Mouse (Mus musculus) lung, postnatal 0 days (tissue): ENCODE results near the gene Vmn2r83. TPM values are rescaled to one million over a fixed set of nuclear protein-coding genes. Genes with fewer than 3 reads are reported as not detected.
A peak's percentile ranks its signal among the peaks of the same experiment; 100 is the strongest.
"Not testable (repeated sequence)": the region's sequence is repeated elsewhere in the genome, so short reads cannot be mapped to it uniquely, and the experiment has no call there.

Experiments
- ATAC-seq: fragments of 200-750 bp; cut with Nextera tagmentation; 2 replicates; pipeline ENCODE4 v1.8.0; 2017; ENCODE audit warnings: moderate library complexity
- DNase-seq: peaks from one replicate; pipeline ENCODE4 v3.0.0-alpha.2; 2016; ENCODE audit warnings: low spot score
- H3K27ac ChIP-seq: fragments of 300-500 bp; sonication (generic); 2 replicates; pipeline ENCODE4 v1.5.1; 2014; ENCODE audit warnings: antibody characterized with exemption, mild to moderate bottlenecking, low read length, mixed read lengths
- H3K27me3 ChIP-seq: fragments of 300-500 bp; sonication (generic); replicated peaks from 2 replicates; pipeline ENCODE4 v1.6.1; 2014; ENCODE audit warnings: low read length, mixed read lengths; ENCODE audit not compliant: insufficient read depth
- H3K36me3 ChIP-seq: fragments of 300-500 bp; sonication (generic); 2 replicates; pipeline ENCODE4 v1.6.1; 2014; ENCODE audit warnings: low read length, mixed read lengths; ENCODE audit not compliant: insufficient read depth
- H3K4me1 ChIP-seq: fragments of 300-500 bp; sonication (generic); 2 replicates; pipeline ENCODE4 v1.6.1; 2014; ENCODE audit warnings: antibody characterized with exemption, low read depth, low read length, mixed read lengths; ENCODE audit not compliant: insufficient read depth
- H3K4me2 ChIP-seq: fragments of 300-500 bp; sonication (generic); replicated peaks from 2 replicates; pipeline ENCODE4 v1.6.1; 2014; ENCODE audit warnings: low read depth, mild to moderate bottlenecking, low read length, moderate library complexity, mixed read lengths
- H3K4me3 ChIP-seq: fragments of 300-500 bp; sonication (generic); 2 replicates; pipeline ENCODE4 v1.5.1; 2014; ENCODE audit warnings: low read depth, low read length
- H3K9ac ChIP-seq: fragments of 300-500 bp; sonication (generic); replicated peaks from 2 replicates; pipeline ENCODE4 v1.6.1; 2014; ENCODE audit warnings: low read depth, mild to moderate bottlenecking
- H3K9me3 ChIP-seq: fragments of 300-500 bp; sonication (generic); 2 replicates; pipeline ENCODE4 v1.6.1; 2016; ENCODE audit warnings: low read length, mixed read lengths
- CTCF ChIP-seq: IDR thresholded peaks from 2 replicates; pipeline ENCODE4 v1.5.1; 2016; ENCODE audit warnings: antibody characterized with exemption, mild to moderate bottlenecking
- EP300 ChIP-seq: IDR thresholded peaks from 2 replicates; pipeline ENCODE4 v1.6.1; 2016; ENCODE audit warnings: antibody characterized with exemption, mild to moderate bottlenecking, control low read depth
- WGBS: fragments of 180-500 bp; shearing (Covaris S2); extraction: QIAGEN DNeasy Blood & Tissue Kit; methylation state at CpG from one replicate; pipeline ENCODE4 v1.1.7; 2014; 5-methylcytosine and 5-hydroxymethylcytosine counted together
- polyA plus RNA-seq: library from polyadenylated mRNA; unstranded; fragments of >200 nt; fragmentation: Nextera tagmentation; extraction: Ambion mirVana; gene quantifications from 2 replicates; pipeline ENCODE4 v1.2.1, GENCODE M21; 2015

Gene Vmn2r83
- polyA plus RNA-seq = not detected in 2 replicates

- no peaks in the 10 kb centered on the region for H3K27me3 ChIP-seq
- no peak for ATAC-seq
- no peak within 1 kb of the TSS for H3K4me3 ChIP-seq
- TF ChIP-seq CTCF = no peak
- no peak for TF ChIP-seq EP300
- H3K36me3 ChIP-seq = no peaks in the 10 kb centered on the region
- no peaks in the 10 kb centered on the region for H3K4me1 ChIP-seq
- DNase-seq = no peak
- no peak within 1 kb of the TSS for H3K27ac ChIP-seq
- H3K9me3 ChIP-seq = no peaks in the 10 kb centered on the region
- no peak within 1 kb of the TSS for H3K9ac ChIP-seq
- no peak within 1 kb of the TSS for H3K4me2 ChIP-seq
Observed at GRCm38 (mm10) chr10:79468431-79468830, at the start of gene Vmn2r83. Gene Vmn2r83, plus strand, starts transcription at chr10:79468731.

- DNase-seq, H3K36me3 ChIP-seq, H3K4me2 ChIP-seq, H3K9ac ChIP-seq, H3K27me3 ChIP-seq, H3K27ac ChIP-seq, H3K4me3 ChIP-seq, H3K4me1 ChIP-seq, H3K9me3 ChIP-seq, ATAC-seq: not testable (repeated sequence)
- WGBS = 81% methylated on average over 23 of the region's 23 CpGs
Observed at GRCm38 (mm10) chr10:79435141-79435820, 33.2 kb upstream of the Vmn2r83 start.

- no peaks in the 10 kb centered on the region for H3K36me3 ChIP-seq
- no peak overlapping the region for H3K9ac ChIP-seq
- no peaks in the 10 kb centered on the region for H3K4me1 ChIP-seq
- H3K9me3 ChIP-seq = no peaks in the 10 kb centered on the region
- WGBS = 44% methylated on average over 3 of the region's 3 CpGs
- H3K4me3 ChIP-seq = no peak overlapping the region
- H3K4me2 ChIP-seq = no peak overlapping the region
- ATAC-seq (no peak), DNase-seq (no peak)
- H3K27ac ChIP-seq = no peak overlapping the region
- TF ChIP-seq EP300 = no peak
- no peak for TF ChIP-seq CTCF
- no peaks in the 10 kb centered on the region for H3K27me3 ChIP-seq
Observed at GRCm38 (mm10) chr10:79495886-79496285, 27.4 kb downstream of the Vmn2r83 start.

- no peaks in the 10 kb centered on the region for H3K27me3 ChIP-seq
- TF ChIP-seq CTCF (no peak), EP300 (no peak)
- WGBS = 50% methylated on average over 2 of the region's 2 CpGs
- DNase-seq = no peak
- H3K4me2 ChIP-seq = no peak overlapping the region
- H3K4me3 ChIP-seq = no peak overlapping the region
- no peaks in the 10 kb centered on the region for H3K9me3 ChIP-seq
- H3K9ac ChIP-seq = no peak overlapping the region
- no peaks in the 10 kb centered on the region for H3K36me3 ChIP-seq
- ATAC-seq = no peak
- H3K4me1 ChIP-seq = no peaks in the 10 kb centered on the region
- H3K27ac ChIP-seq = no peak overlapping the region
Observed at GRCm38 (mm10) chr10:79496701-79497288, 28.3 kb downstream of the Vmn2r83 start.

- WGBS = 57% methylated on average over 6 of the region's 6 CpGs
- ATAC-seq (no peak), DNase-seq (no peak)
- Histone ChIP-seq H3K36me3 (no peaks in the 10 kb centered on the region), H3K9ac (no peak overlapping the region), H3K27me3 (no peaks in the 10 kb centered on the region), H3K9me3 (no peaks in the 10 kb centered on the region), H3K4me1 (no peaks in the 10 kb centered on the region), H3K27ac (no peak overlapping the region), H3K4me3 (no peak overlapping the region), H3K4me2 (no peak overlapping the region)
- no peak for TF ChIP-seq EP300
- peak; percentile 28 for TF ChIP-seq CTCF
Observed at GRCm38 (mm10) chr10:79502830-79503644, 34.5 kb downstream of the Vmn2r83 start.

- Histone ChIP-seq H3K27ac (no peak overlapping the region), H3K9me3 (no peaks in the 10 kb centered on the region), H3K4me3 (no peak overlapping the region), H3K27me3 (no peaks in the 10 kb centered on the region), H3K9ac (no peak overlapping the region), H3K36me3 (no peaks in the 10 kb centered on the region), H3K4me1 (no peaks in the 10 kb centered on the region), H3K4me2 (no peak overlapping the region)
- no peak for DNase-seq
- TF ChIP-seq CTCF (no peak), EP300 (no peak)
- 63% methylated on average over 2 of the region's 2 CpGs for WGBS
- ATAC-seq = no peak
Observed at GRCm38 (mm10) chr10:79506709-79507108, 38.2 kb downstream of the Vmn2r83 start.
